Mouse (Mus musculus): Measurements from ENCODE around the gene Myt1l. TPM values are rescaled to one million over a fixed set of nuclear protein-coding genes. Genes with fewer than 3 reads are reported as not detected.

The Myt1l gene
- total RNA-seq, 2 experiments from 2014 or later: 0.05 to 0.41 TPM

- DNase-seq (ENCODE audit: low spot score in 2 of 2): peak in 1 of 2 experiments; percentile 39
Observed at GRCm38 (mm10) chr12:29894669-29895068, 366.5 kb downstream of the Myt1l start.

- DNase-seq (ENCODE audit: low spot score in 2 of 2): no peak
Observed at GRCm38 (mm10) chr12:29897533-29898085, 369.4 kb downstream of the Myt1l start.

- no peak for DNase-seq (ENCODE audit: low spot score in 2 of 2)
Observed at GRCm38 (mm10) chr12:29904101-29904874, 376.1 kb downstream of the Myt1l start.

GRCm38 (mm10) chr12:29907056-29907455 lies 378.9 kb downstream of the Myt1l start:
- peak; percentile 35 to 74 for DNase-seq (ENCODE audit: low spot score in 2 of 2)

- no peak for DNase-seq (ENCODE audit: low spot score in 2 of 2)
Observed at GRCm38 (mm10) chr12:29916139-29916538, 388.0 kb downstream of the Myt1l start.

- no peak for DNase-seq (ENCODE audit: low spot score in 2 of 2)
Observed at GRCm38 (mm10) chr12:29916807-29917206, 388.6 kb downstream of the Myt1l start.

GRCm38 (mm10) chr12:29920298-29920697 lies 392.1 kb downstream of the Myt1l start:
- DNase-seq (ENCODE audit: low spot score in 2 of 2): no peak

- DNase-seq (ENCODE audit: low spot score in 2 of 2): no peak
Observed at GRCm38 (mm10) chr12:29921481-29921880, 393.3 kb downstream of the Myt1l start.

GRCm38 (mm10) chr12:29926896-29927295 lies 398.7 kb downstream of the Myt1l start:
- peak in 1 of 2 experiments; percentile 62 for DNase-seq (ENCODE audit: low spot score in 2 of 2)

GRCm38 (mm10) chr12:29930591-29930990 lies 402.4 kb downstream of the Myt1l start:
- no peak for DNase-seq (ENCODE audit: low spot score in 2 of 2)

GRCm38 (mm10) chr12:29932951-29933350 lies 404.8 kb downstream of the Myt1l start:
- no peak for DNase-seq (ENCODE audit: low spot score in 2 of 2)

GRCm38 (mm10) chr12:29933501-29933900 lies 405.3 kb downstream of the Myt1l start:
- no peak for DNase-seq (ENCODE audit: low spot score in 2 of 2)

- no peak for DNase-seq (ENCODE audit: low spot score in 2 of 2)
Observed at GRCm38 (mm10) chr12:29934120-29934581, 406.0 kb downstream of the Myt1l start.

- DNase-seq (ENCODE audit: low spot score in 2 of 2): no peak
Observed at GRCm38 (mm10) chr12:29937308-29937707, 409.1 kb downstream of the Myt1l start, which contains the start of gene Pxdn. TSS of gene Pxdn (plus strand) at chr12:29937608.

GRCm38 (mm10) chr12:29937851-29938375 lies 409.7 kb downstream of the Myt1l start:
- peak; percentile 58 to 81 for DNase-seq (ENCODE audit: low spot score in 2 of 2)

GRCm38 (mm10) chr12:29938376-29939041 lies 410.3 kb downstream of the Myt1l start:
- DNase-seq (ENCODE audit: low spot score in 2 of 2): peak; percentile 51 to 72

- peak in 1 of 2 experiments; percentile 58 for DNase-seq (ENCODE audit: low spot score in 2 of 2)
Observed at GRCm38 (mm10) chr12:29939261-29939671, 411.1 kb downstream of the Myt1l start.

- DNase-seq (ENCODE audit: low spot score in 2 of 2): no peak
Observed at GRCm38 (mm10) chr12:29942435-29942834, 414.3 kb downstream of the Myt1l start.

- DNase-seq (ENCODE audit: low spot score in 2 of 2): no peak
Observed at GRCm38 (mm10) chr12:29944650-29945049, 416.5 kb downstream of the Myt1l start.

- DNase-seq (ENCODE audit: low spot score in 2 of 2): no peak
Observed at GRCm38 (mm10) chr12:29945182-29945743, 417.1 kb downstream of the Myt1l start.

- no peak for DNase-seq (ENCODE audit: low spot score in 2 of 2)
Observed at GRCm38 (mm10) chr12:29951043-29951442, 422.9 kb downstream of the Myt1l start.
